Mouse (Mus musculus) forebrain, embryonic 13.5 days (tissue): ENCODE results near the gene Mycn. TPM values are rescaled to one million over a fixed set of nuclear protein-coding genes. Genes with fewer than 3 reads are reported as not detected.

Source experiments
- ATAC-seq: fragments of 200-750 bp; cut with Nextera tagmentation; 2 replicates; pipeline ENCODE4 v1.8.0; 2017
- H3K27ac ChIP-seq: fragments of 300-500 bp; sonication (generic); 2 replicates; pipeline ENCODE4 v1.5.1; 2015; ENCODE audit warnings: inconsistent platforms, mild to moderate bottlenecking, moderate library complexity
- H3K27me3 ChIP-seq: fragments of 300-500 bp; sonication (generic); 2 replicates; pipeline ENCODE4 v1.6.1; 2015; ENCODE audit warnings: mild to moderate bottlenecking, inconsistent platforms
- H3K36me3 ChIP-seq: fragments of 300-500 bp; sonication (generic); 2 replicates; pipeline ENCODE4 v1.6.1; 2015; ENCODE audit warnings: mild to moderate bottlenecking, inconsistent platforms; ENCODE audit not compliant: poor library complexity, severe bottlenecking
- H3K4me1 ChIP-seq: fragments of 300-500 bp; sonication (generic); 2 replicates; pipeline ENCODE4 v1.6.1; 2015; ENCODE audit warnings: inconsistent platforms
- H3K4me2 ChIP-seq: fragments of 300-500 bp; sonication (generic); 2 replicates; pipeline ENCODE4 v1.6.1; 2015; ENCODE audit warnings: inconsistent platforms, mild to moderate bottlenecking, moderate library complexity
- H3K4me3 ChIP-seq: fragments of 300-500 bp; sonication (generic); 2 replicates; pipeline ENCODE4 v1.5.1; 2015; ENCODE audit warnings: mild to moderate bottlenecking, inconsistent platforms
- H3K9ac ChIP-seq: fragments of 300-500 bp; sonication (generic); 2 replicates; pipeline ENCODE4 v1.6.1; 2015; ENCODE audit warnings: mild to moderate bottlenecking, inconsistent platforms
- H3K9me3 ChIP-seq: fragments of 300-500 bp; sonication (generic); replicated peaks from 2 replicates; pipeline ENCODE4 v1.6.1; 2016; ENCODE audit warnings: inconsistent platforms
- WGBS: fragments of 180-500 bp; shearing (Covaris S2); methylation state at CpG from one replicate; pipeline ENCODE4 v1.1.7; 2015; 5-methylcytosine and 5-hydroxymethylcytosine counted together
- polyA plus RNA-seq: library from polyadenylated mRNA; unstranded; fragments of >200 nt; fragmentation: Nextera tagmentation; extraction: Ambion mirVana; gene quantifications from 2 replicates; pipeline ENCODE4 v1.2.1, GENCODE M21; 2015

Mycn gene
- polyA plus RNA-seq, 1 experiment from 2014 or later = 114 TPM

- Histone ChIP-seq H3K27me3 (no peaks in the 10 kb centered on the region), H3K9ac (no peak overlapping the region), H3K9me3 (no peaks in the 10 kb centered on the region), H3K36me3 (no peaks in the 10 kb centered on the region), H3K4me2 (no peak overlapping the region), H3K27ac (0 out of 2 replicates have a peak overlapping the region, but pooled peaks have one; percentile 36), H3K4me3 (no peak overlapping the region), H3K4me1 (no peaks in the 10 kb centered on the region)
- 47% methylated on average over 15 of the region's 15 CpGs for WGBS
- ATAC-seq = peak; percentile 43; the same call in 1 of the 2 replicates
Observed at GRCm38 (mm10) chr12:12886191-12886889, 55.4 kb downstream of the Mycn start.
